Mouse (Mus musculus) kidney, postnatal 10 days (tissue): Measurements from ENCODE around the gene Xirp1.

ENCODE experiments used
- DNase-seq: peaks from one replicate; pipeline ENCODE4 v3.0.0; 2021; ENCODE audit warnings: mixed read lengths

Xirp1 gene

DNA sequence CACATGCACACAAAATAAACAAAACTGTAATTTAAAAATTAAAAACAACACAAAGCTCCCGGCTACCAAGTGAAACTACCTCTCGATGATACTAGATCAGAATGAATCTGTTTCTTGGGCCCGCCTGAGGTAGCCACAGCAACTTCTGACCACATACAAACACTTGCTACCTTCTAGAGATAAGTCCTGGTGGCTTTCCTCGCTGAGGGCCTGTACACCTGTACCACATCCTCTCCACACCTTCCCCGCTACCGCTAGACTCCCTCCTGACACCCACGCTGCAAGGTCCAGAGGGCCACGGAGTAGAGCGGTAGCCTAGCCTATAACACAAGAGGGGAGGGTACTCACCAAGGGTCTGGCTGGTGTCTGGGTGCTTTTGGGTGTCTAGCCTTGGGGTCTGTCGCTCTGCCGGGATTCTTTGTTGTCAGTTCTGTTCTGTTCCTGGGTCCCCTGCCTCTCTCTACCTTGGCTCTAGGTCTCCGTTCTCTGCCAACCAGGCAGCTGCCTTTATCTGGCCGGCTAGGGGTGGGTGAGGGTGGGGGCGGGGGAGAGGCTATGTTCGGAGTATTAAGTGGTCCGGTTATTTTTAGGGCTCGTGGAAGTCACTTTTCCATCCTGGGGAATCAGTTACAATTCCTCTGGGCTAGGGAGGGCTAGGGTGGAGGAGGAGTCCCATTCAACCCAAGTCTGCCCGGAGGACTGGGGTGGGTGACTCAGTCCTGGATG lies at the start of gene Xirp1:
TSS of gene Xirp1 (minus strand) at position 513 of the 726 bp plus-strand sequence.
- DNase-seq = no peak

DNA sequence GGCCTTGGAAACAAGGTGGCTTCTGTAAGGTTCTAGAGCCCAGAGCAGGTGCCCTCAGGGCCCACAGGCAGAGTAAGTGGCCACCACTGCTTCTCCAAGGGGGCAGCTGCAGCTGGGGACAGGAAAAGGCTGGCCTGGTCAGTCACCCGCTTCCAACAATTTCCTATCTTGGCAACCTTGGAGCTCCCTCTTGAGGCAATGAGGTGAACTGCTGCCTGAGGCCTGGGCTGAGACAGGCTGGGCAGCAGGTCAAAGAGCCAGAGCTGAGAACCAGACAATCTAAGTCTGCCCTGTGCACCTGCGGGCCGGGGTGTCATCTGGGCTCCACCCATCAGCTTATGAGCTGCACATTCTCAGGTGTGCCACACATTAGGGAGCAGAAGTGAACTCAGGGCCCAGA lies 49.8 kb upstream of the Xirp1 start:
- DNase-seq = peak; percentile 88

DNA sequence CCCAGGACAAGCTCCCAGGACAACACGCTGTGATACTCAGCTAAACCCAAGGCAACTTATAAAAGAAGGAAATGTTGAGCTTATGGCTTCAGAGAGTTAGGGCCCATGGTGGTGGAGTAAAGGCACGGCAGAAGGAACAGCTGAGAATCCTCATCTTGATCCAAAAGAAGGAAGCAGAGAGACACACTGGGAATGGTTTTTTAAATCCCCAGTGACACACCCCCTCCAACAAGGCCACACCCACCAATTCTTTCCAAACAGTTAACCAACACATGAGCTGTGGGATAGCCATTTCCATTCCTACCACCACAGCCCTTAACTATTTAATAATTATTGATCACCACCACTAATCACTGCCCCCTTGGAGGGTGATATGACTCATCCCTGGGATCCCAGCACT lies 47.9 kb upstream of the Xirp1 start:
- no peak for DNase-seq

DNA sequence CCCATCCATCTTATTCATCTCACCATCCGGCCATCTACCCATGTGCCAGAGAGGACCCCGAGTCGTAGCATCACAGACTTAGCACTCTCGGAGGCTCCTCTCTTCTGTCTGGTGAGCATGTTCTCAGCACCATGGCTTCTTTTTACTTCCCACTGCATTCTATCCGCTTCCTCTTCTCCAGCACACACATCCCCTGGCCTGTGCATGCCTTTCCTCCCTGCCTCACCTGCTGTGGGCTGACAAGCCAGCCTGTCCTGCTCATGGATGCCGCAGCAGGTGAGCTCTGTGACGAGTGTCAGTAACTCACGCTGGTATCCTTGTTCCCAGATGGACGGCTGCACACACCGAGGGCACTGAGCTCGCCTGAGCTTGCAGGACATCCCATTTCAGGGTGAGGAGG lies 46.4 kb upstream of the Xirp1 start, which contains the start of gene Cx3cr1:
TSS of gene Cx3cr1 (minus strand) at position 101 of the 400 bp plus-strand sequence.
- DNase-seq = no peak

DNA sequence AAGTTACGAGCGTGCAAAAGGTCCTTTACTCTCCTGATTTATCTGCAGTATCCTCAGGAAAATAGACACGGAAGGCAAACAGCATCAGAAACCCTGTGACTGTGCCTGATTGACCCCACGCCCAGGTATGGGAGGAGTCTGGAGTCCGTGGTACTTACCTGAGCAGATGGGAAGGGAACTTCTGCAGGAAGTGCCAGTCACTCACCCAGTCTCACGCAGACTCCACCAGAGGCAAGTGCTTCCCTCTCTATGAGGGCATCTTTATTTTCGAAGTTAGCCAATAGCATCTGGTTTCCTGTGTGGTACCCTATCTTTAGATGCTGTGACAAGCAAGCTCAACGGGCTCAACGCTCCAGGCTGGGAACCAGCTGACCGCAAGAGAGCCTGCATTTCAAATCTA lies 44.6 kb upstream of the Xirp1 start:
- no peak for DNase-seq

DNA sequence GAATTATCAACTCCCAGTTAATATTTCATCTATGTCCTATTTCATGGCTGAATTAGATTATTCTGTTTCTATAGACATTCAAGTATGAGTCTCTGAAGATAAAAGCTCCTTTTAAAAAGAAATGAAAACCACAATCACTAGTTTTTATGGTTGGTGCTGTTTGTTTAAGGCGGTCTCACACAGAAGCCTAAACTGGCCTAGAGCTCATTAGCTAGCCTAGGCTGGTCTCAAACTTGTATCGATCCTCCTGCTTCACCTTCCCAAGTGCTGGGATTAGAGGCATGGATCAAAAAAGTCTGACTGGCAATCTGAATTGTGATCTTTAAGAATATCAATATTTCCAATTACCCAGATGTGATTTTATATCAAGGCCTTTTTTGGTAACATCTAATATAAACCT lies 44.2 kb upstream of the Xirp1 start:
- DNase-seq = no peak

DNA sequence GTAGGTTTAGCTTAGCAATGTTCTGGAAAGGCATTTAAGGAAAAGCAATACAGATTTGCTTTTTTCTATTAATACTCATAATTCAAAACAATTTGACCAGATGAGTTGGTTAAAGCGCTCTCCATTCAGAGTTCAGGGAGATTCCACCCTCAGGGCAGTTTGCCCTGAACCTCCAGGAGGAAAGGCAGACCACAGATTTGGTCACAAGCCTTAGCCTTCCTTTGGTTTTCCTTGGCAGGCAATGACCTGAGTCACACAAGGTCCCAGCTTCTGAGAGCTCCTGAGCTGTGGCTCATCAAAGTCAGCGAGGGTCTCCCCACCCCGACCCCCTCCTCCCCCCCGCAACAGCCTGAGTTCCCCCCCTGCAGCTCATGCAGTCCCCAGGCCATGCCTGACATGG lies 40.9 kb upstream of the Xirp1 start:
- DNase-seq = no peak

DNA sequence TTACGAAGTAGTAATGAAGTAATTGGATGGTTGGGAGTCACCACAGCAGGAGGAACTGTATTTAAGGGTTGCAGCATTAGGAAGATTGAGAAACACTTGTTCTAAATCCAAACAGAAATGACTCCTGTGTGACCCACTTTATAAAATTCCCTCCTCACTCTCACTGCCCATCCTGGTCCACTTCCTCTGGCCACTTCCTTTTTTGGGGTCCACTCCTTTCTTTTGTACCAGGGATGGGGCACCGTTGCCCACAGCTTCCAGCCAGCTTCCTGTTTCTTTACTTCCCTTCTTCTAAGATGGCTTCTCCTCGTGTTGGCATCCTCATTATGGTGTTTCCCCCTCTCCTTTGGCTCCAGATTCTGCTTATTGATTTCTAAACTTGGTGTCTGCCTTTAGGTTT lies 35.3 kb upstream of the Xirp1 start:
- DNase-seq = no peak

DNA sequence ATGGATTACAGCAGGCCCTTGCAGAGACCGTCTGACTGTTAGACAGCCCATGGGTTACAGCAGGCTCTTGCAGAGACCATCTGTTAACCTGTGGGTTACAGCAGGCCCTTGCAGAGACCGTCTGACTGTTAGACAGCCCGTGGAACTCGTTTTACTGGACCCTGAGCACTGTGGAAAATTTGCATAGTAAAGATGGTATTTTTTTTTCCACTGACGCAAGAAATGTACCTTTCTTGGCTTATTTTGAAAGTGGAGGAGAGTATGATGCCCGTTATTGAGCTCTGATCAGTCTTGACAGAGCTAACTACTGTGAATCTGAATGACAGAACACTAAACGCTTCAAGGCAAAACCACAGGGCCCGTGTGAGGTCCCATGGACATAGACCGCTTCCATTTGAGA lies 32.8 kb upstream of the Xirp1 start:
- no peak for DNase-seq

DNA sequence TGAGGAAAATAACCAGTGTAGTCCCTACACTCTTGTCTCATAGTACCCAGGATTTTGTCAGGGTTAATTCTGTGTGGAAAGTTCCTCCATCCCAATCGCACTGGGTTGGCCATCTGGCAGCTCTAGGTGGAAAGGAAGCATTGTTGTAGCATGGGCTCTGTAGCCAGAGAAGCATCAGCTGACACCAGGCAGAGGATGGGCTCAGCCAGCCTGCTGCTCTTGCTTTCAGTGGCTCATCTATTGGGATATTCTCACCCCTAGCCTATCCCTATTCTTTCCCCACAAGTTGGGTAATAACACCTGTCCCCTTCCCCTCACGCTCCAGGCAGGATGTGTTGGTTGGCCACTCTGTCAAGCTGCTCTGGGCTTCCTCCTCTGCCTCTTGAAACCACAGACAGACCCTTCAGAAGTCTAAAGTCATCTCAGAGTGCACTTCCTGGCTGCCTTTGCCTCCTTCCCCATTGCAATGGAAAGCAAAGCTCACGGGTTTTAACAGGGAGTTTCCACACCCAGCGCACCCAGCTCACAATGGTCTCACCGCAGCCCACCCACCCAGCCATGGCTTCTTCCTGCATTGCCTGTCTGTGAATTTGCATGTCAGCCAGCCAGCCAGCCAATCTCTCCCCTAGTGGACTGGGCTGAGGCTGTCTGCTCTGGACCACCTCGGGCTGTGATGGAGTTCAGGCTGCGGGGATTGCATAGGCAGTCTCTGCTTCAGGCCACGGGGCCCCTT lies 31.3 kb upstream of the Xirp1 start:
- no peak for DNase-seq

DNA sequence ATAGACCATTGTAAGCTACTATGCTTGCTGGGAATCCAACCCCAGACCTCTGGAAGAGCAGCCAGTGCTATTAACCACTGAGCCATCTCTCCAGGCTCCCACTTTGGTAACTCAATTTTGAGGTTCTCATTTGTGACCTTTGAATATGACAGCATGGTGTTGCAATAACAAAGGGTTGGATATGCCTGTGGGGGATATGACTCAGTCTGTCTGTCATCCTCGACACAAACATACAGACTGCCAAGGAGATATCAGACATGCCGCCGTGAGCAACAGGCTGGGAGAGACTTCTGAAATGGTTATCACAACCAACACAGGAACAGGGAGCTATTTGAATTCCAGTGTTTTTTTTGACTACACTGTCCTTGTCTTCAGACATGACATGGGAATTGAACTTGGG lies 26.0 kb upstream of the Xirp1 start:
- DNase-seq = no peak

DNA sequence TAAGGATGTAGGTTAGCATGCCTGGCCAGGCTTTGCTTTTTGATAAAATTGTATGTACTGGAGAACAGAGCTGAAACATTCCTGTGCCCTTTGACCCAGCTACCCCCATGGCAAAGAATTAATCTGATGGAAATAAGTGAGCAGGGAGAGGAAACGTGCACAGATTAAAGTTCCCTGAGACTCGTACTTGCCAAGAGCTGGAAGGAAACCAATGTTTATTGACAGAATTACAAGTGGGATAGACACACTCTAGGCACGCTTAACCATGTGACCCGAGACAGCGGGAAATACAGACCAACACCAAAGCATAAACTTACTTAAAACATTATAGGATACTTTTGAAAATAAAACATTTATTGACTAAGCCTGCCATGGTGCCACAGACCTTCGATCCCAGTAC lies 25.1 kb upstream of the Xirp1 start:
- no peak for DNase-seq

DNA sequence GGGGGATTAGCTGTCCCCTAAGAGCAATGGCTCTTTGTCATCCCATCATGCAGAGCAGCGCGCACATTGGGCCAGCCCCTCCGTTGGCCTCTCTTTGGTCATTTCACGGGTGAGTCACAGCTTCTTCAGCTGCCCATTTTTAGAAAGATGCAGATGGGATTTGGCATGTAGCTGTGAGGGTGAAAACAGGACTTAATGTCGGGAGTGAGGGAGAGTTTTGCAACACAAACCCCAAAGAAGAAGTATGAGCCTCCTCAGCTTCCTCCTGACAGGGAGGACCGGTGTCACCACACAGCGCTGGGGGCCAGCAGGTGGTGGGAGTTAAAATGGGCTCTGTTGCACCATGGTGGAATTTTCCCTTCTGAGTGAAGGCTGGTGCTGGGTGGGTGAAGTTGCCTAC lies 19.7 kb upstream of the Xirp1 start:
- DNase-seq = no peak

DNA sequence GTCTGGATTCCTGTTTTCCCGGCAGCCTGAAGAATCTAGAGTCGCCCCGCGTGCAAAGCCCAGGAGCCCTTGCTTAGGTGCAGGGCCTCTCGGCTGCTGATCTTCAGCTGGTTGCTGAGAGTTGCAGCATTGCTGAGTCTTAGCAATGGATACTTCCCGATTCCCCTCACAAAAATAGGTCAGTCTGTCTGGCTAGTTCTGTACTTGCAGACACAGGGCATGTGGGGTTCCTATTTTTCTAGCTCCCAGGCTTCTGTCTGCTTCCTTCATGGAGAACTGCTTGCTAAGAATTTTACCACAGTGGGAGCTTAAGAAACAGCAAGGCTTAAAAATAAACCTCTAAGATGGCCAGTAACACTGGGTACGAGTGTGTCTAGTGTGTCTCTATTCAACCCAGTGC lies 14.0 kb upstream of the Xirp1 start:
- no peak for DNase-seq

DNA sequence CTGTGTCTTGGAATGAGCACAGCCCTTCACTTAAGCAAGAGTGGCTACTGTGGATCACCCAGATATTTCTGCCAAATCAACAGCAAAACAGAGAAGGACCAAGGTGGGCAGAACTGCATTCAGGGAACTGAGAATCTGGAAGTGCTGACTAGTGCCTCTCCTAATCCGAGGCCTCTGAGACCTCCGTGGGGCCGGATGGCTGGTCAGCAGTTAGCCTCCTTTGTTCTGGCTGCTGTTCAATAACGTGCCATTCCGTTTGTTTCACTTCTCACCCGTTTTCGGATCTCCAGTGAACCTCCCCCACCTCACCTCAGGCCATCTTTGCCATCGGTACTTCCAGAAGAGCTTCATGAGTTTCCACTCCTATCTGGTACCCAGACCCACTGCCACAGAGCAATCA lies 11.0 kb upstream of the Xirp1 start:
- no peak for DNase-seq

DNA sequence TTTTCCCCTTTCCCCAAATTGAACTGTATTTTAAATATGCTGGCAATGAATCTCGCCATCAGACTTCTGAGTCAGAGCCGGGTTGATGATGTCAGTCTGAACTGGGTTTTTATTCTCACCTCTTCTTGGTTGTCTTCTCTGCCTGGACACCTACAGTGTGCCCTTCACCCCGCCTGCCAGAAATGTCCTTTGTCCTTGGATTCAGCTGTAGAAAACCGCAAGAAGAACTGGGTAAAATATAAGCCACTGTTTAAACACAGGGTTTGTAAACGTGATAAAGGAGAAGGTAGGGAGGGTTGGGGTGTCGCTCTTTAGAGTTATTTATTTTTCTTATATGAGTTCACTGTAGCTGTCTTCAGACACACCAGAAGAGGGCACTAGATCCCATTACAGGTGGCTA lies 9.3 kb upstream of the Xirp1 start:
- DNase-seq = no peak

DNA sequence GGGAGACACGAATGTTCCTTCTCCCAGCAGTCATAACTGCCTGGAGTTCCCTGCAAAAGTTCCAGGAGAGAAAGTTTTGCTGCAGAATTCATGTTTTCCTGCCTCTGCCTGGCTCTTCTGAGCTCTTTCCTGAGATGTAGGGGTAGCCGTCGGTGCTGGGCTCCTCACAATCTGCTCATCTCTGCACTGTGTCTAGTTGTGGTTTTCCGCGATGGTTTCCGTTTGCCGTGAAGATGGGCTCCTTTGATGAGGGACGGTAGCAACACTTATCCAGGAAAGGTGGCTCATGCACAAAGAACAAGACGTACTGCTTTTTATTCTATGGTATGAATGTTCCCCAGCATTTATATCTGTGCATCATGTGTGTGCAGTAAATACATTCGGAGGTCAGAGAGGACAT lies 7.0 kb upstream of the Xirp1 start:
- no peak for DNase-seq

DNA sequence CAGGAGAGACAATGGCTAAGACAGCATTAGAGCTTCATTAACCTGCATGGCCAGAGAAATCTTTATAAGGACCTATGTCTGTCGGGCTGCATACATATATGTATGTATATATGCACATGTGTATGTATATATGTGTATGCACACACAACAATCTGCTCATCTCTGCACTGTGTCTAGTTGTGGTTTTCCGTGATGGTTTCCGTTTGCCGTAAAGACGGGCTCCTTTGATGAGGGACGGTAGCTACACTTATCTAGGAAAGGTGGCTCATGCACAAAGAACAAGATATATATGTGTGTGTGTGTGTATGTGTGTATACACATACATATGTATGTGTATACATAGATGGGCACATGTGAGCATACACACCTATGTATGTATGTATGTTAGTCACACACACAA lies 6.5 kb upstream of the Xirp1 start:
- no peak for DNase-seq

DNA sequence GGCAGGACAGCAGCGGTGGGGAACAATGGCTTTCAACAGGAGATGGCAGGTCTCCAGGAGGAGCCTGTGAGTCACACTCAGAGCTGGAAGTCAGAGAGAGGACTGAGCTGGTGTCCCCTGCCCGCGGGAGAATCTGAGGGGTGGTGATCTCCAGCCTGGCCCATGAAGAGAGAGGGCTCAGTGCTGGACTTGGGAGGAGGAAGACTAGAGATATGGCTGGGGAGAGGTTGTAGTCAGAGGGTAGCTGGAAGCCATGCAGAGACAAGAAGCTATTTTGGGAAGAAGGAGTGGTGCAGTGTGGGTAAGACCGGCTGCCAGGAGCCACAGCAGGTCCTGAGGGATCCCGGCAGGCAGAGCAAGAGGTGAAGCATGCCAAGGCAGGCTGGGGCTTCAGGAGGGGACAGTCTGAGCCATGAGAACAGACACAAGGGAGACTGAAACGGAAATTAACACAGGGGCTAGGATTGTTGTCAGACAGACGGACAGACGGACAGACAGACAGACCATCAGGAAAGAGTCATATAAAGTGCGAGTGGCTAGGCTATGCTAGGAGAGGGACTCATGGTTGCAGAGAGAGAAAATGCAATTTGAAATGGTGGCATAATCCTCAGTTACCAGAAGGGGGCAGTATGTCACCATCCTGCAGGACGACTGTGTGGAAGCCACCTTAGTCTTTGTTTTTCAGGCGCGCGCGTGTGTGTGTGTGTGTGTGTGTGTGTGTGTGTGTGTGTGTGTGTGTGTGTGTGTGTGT lies 4.2 kb upstream of the Xirp1 start:
- DNase-seq = peak; percentile 53

DNA sequence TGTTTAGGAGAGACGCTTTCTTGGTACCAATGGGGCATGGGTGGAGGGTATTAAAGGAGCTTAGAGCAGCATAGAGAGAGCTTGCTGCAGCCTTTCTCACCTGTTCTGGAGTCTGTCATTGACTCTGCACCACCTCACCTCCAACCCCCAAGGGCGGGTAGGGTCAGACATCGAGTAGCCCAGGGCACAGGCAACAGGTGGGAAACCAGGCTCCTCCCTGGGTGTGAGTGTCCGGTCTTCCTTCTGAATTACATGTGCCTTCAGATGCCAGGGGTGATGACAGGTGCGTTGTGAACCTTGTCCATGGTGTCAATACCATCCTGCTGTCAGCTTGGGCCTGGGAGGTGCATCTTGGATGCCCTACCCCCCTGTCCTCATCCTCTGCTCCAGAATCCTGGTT lies 1.2 kb upstream of the Xirp1 start:
- DNase-seq = no peak

DNA sequence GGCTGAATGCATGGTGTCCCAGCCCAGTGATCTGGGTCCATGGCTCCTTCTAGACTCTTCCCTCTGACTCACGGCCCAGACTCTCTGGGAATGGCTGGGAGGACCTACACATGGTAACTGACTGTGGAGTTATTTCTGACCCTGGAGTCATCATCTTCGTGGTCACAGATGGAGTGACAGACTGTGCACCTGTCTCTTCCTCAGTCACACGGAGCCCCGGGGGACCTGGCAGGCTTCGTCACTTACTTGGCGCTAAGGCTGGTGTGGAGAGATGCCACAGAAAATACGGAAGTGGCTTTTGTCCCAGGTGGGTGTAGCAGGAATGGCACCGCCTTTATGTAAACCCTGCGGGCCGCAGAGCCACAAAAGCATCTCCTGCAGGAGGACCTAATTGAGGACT lies 773 bp upstream of the Xirp1 start:
- no peak for DNase-seq

DNA sequence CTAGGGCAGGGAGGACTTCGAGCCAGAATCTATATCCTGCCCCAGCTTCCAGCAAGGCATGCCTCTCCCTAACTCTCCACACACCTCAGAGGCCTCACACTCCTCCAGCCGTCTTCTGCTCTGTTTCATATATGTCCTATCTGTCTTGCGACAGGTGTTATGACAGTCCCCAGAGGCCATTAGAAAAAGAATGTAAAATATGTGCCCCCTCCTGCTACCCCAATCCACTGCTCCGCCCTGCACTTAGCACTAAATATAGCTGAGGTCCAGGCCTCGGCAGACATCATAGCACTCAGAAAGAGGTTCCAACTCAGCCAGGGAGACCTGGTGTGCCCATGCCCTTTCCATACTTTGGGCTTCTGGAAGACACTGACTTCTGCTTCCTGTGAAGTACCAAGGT lies 2.2 kb downstream of the Xirp1 start:
- DNase-seq = no peak

DNA sequence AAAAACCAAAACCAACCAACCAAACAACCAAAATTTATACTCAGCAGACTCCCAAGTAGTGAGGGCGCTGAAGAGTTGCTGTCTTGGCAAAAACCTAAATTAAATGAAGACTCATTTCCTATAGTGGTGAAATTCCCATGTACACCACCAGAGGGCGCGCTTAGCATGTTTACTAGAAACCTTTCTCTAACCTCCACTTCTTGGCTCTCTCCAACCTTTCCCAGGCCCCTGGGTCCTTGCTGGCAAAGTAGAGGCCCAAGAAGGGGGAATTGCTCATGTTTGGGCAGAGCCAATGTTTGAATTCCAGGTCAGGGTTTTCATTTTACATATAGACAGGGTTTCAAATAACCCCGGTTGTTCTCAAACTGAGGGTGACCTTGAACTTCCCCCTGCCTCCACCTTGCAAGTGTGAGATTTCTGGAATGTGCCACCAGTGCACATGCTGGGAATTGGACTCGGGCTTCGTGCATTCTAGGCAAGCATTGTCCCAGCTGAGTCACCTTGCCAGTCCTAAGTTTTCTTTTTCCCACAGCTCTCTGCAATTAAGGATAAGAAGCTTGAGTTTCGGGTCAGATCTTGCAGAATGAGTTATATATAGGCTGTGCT lies 3.0 kb downstream of the Xirp1 start:
- peak; percentile 87 for DNase-seq

DNA sequence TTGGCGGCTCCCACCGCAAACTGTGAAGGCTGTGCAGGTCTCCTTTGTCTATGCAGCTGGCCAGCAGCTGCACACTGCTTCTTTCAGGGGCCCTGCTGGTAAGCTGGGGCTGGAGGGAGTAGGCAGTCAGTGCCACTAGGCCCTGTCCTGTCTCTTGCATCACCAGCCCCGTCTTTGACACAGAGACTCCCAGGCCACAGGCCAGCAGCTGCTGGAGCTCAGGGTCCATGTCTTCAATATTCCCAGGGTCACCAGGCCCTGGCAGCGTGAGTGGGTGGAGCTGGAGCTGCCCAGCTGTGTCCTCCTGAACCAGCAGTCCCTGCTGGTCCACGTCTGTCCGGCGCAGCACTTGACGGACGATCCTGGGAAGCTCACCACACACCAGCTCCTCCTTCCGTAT lies 6.4 kb downstream of the Xirp1 start:
- no peak for DNase-seq
